Mouse (Mus musculus): ENCODE results near the gene Fancl. TPM values are rescaled to one million over a fixed set of nuclear protein-coding genes. Genes with fewer than 3 reads are reported as not detected.
A peak's percentile ranks its signal among the peaks of the same experiment; 100 is the strongest.

Gene Fancl
- polyA plus RNA-seq, 1 experiment from 2014 or later, result 29.9 TPM

GRCm38 (mm10) chr11:26454081-26454480 is 68.1 kb downstream of the Fancl start:
- 88% methylated on average over 4 of the region's 4 CpGs for WGBS
- no peak overlapping the region for H3K4me2 ChIP-seq (replicated peaks; ENCODE audit: low read depth, low read length)

DNA sequence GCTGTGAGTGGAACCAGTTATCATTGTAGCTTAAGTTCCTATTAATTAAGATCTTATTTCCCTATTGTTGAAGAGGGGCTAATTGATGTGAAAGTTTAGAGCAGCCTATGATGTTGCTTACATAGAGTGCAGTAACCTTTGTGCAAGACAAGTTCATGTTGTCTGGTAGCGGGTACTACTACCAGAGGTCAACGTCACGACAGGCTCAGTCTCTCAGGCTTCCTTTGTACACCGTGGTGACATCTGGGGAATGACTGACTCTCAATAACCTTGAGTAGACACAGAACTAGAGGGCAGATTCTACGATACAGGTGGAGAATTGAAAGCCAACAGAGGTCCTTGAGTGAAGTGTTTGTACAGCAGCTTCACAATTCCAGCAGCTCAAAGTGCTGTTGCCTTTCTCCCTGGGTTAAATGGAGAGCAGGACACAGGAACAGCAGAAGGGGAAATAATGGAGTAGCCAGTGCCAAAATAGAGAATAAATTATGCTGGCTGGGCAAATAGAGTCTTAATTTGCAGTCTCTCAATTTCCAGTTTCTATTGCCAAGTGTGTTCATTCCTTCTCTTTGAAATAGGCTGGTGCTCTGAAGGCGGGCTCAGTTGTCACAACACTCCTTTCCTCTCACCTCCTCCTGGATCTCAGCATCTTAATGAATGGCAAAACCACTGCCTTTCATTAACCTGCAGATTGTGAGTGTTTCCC is 91.3 kb downstream of the Fancl start:
- H3K4me1 ChIP-seq (ENCODE audit: insufficient read depth, low read length), result no peaks in the 10 kb centered on the region
- 87% methylated on average over 6 of the region's 6 CpGs for WGBS
- H3K4me2 ChIP-seq (replicated peaks; ENCODE audit: low read depth, low read length), result no peak overlapping the region
- H3K27me3 ChIP-seq (ENCODE audit: insufficient read depth, low read length), result no peaks in the 10 kb centered on the region
- no peak overlapping the region for H3K4me3 ChIP-seq (ENCODE audit: low read length)
- H3K36me3 ChIP-seq (ENCODE audit: insufficient read depth, low read length), result peaks cover 5% of the 10 kb centered on the region; the same call in 1 of the 2 replicates
- no peaks in the 10 kb centered on the region for H3K9me3 ChIP-seq (ENCODE audit: low read length)
- ATAC-seq (ENCODE audit: low FRiP score, low TSS enrichment), result no peak
- H3K9ac ChIP-seq (replicated peaks; ENCODE audit: low read length), result no peak overlapping the region
- H3K27ac ChIP-seq (ENCODE audit: low read length), result no peak overlapping the region

More at GRCm38 (mm10) chr11:26454081-26454480, 68.1 kb downstream of the Fancl start:
- H3K27me3 ChIP-seq (ENCODE audit: insufficient read depth, low read length), result no peaks in the 10 kb centered on the region
- H3K4me1 ChIP-seq (ENCODE audit: insufficient read depth, low read length), result no peaks in the 10 kb centered on the region
- H3K36me3 ChIP-seq (ENCODE audit: insufficient read depth, low read length), result no peaks in the 10 kb centered on the region
- no peak overlapping the region for H3K9ac ChIP-seq (replicated peaks; ENCODE audit: low read length)
- no peak for ATAC-seq (ENCODE audit: low FRiP score, low TSS enrichment)
- H3K9me3 ChIP-seq (ENCODE audit: low read length), result no peaks in the 10 kb centered on the region
- H3K4me3 ChIP-seq (ENCODE audit: low read length), result no peak overlapping the region
- no peak overlapping the region for H3K27ac ChIP-seq (ENCODE audit: low read length)

- WGBS, result 70% methylated on average over 3 of the region's 3 CpGs
- no peak for ATAC-seq (ENCODE audit: low FRiP score, low TSS enrichment)
- Histone ChIP-seq H3K27me3 (ENCODE audit: insufficient read depth, low read length) (no peaks in the 10 kb centered on the region), H3K4me3 (ENCODE audit: low read length) (no peak overlapping the region), H3K27ac (ENCODE audit: low read length) (no peak overlapping the region), H3K9me3 (ENCODE audit: low read length) (no peaks in the 10 kb centered on the region), H3K36me3 (ENCODE audit: insufficient read depth, low read length) (no peaks in the 10 kb centered on the region), H3K4me2 (replicated peaks; ENCODE audit: low read depth, low read length) (no peak overlapping the region), H3K9ac (replicated peaks; ENCODE audit: low read length) (no peak overlapping the region), H3K4me1 (ENCODE audit: insufficient read depth, low read length) (no peaks in the 10 kb centered on the region)
Observed at GRCm38 (mm10) chr11:26481691-26482242, 95.8 kb downstream of the Fancl start.

DNA sequence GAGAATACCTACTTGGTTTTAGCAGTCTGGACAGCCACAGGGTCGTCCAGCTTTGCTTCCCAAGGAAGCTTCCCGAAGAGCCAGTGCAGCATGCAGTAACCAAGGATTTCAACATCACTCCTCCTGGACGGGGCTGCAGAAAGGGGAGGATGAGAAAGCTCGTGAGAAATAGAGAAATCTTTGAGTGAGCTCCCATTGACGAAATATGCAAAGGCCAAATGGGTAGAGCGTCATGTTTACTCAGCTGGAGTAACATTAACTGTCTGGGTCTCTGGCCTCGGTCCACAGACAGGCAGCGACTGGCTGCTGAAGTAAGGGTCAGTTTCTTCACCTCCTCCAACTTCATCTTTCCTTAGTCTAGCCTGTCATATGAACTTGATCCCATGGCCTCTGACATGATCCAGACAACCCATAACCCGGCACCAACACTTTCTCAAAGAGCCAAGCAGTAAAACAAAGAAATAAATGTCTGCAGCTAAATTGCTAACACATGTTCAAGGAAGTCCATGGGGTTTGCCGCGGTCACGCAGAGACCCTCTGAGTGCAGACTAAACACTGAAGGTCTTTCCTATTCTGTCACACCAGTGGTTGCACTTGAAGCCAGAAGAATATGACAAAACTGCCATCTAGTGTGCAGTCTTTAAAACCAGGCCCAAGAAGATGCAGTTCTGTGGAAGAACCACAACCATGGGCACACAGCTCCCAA is 104.0 kb downstream of the Fancl start:
- WGBS, result 22% methylated on average over 12 of the region's 12 CpGs

GRCm38 (mm10) chr11:26495951-26496350 is 110.0 kb downstream of the Fancl start:
- no peak overlapping the region for H3K27ac ChIP-seq (ENCODE audit: low read length)
- no peak overlapping the region for H3K4me2 ChIP-seq (replicated peaks; ENCODE audit: low read depth, low read length)
- H3K9ac ChIP-seq (replicated peaks; ENCODE audit: low read length), result no peak overlapping the region
- no peak overlapping the region for H3K4me3 ChIP-seq (ENCODE audit: low read length)
- no peaks in the 10 kb centered on the region for H3K4me1 ChIP-seq (ENCODE audit: insufficient read depth, low read length)
- WGBS, result 88% methylated on average over 5 of the region's 5 CpGs
- H3K9me3 ChIP-seq (ENCODE audit: low read length), result no peaks in the 10 kb centered on the region
- H3K36me3 ChIP-seq (ENCODE audit: insufficient read depth, low read length), result no peaks in the 10 kb centered on the region
- H3K27me3 ChIP-seq (ENCODE audit: insufficient read depth, low read length), result no peaks in the 10 kb centered on the region
- ATAC-seq (ENCODE audit: low FRiP score, low TSS enrichment), result no peak

More for the DNA sequence above, 104.0 kb downstream of the Fancl start:
- ATAC-seq (ENCODE audit: low FRiP score, low TSS enrichment), result peak; percentile 97
- no peaks in the 10 kb centered on the region for H3K36me3 ChIP-seq (ENCODE audit: insufficient read depth, low read length)
- H3K9me3 ChIP-seq (ENCODE audit: low read length), result no peaks in the 10 kb centered on the region
- H3K4me2 ChIP-seq (replicated peaks; ENCODE audit: low read depth, low read length), result 0 out of 2 replicates have a peak overlapping the region, but pooled peaks have one; percentile 8
- H3K9ac ChIP-seq (replicated peaks; ENCODE audit: low read length), result no peak overlapping the region
- no peaks in the 10 kb centered on the region for H3K27me3 ChIP-seq (ENCODE audit: insufficient read depth, low read length)
- H3K4me3 ChIP-seq (ENCODE audit: low read length), result no peak overlapping the region
- H3K27ac ChIP-seq (ENCODE audit: low read length), result no peak overlapping the region
- no peaks in the 10 kb centered on the region for H3K4me1 ChIP-seq (ENCODE audit: insufficient read depth, low read length)

DNA sequence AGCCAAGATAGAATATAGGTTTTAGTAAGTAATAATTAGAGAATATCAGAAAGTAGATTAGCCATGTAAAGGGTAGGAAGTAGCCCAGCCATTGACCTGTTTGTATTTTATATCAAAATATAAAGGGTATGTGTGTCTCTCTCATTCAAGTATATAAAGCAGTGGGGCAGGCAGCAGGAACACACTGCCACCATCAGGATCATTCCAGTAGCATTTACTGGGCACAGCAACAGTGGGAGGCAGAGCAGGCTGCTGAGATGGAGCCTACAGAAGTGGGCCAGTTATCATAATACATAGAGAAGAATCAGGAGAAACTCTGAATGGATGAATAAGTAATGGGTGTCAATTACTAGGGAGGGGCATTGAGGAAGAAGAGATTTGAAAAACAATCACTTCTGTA is 127.7 kb downstream of the Fancl start:
- Histone ChIP-seq H3K27me3 (ENCODE audit: insufficient read depth, low read length) (no peaks in the 10 kb centered on the region), H3K4me3 (ENCODE audit: low read length) (no peak overlapping the region), H3K4me2 (replicated peaks; ENCODE audit: low read depth, low read length) (no peak overlapping the region), H3K9me3 (ENCODE audit: low read length) (no peaks in the 10 kb centered on the region), H3K9ac (replicated peaks; ENCODE audit: low read length) (no peak overlapping the region), H3K36me3 (ENCODE audit: insufficient read depth, low read length) (no peaks in the 10 kb centered on the region), H3K27ac (ENCODE audit: low read length) (no peak overlapping the region), H3K4me1 (ENCODE audit: insufficient read depth, low read length) (no peaks in the 10 kb centered on the region)
- no peak for ATAC-seq (ENCODE audit: low FRiP score, low TSS enrichment)

DNA sequence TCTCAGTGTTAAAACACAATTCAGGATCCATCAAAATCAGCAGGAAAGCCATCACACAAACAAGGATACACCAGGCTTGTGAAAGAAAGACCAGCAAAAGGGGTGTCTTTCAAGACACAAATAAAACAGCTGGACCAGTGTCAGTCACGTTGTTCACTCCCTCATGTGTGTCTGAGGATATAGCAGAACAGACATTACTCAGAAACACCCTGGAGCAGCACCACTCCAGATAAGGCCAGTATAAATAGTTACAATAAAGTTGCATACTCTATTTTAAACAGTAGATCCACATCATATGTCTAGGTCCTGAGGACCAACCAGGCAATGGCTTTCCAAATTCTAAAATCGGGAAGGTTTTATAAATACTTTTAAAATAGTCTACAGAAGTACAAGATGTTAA is 130.2 kb downstream of the Fancl start:
- Histone ChIP-seq H3K36me3 (ENCODE audit: insufficient read depth, low read length) (no peaks in the 10 kb centered on the region), H3K4me3 (ENCODE audit: low read length) (no peak overlapping the region), H3K9me3 (ENCODE audit: low read length) (no peaks in the 10 kb centered on the region), H3K4me2 (replicated peaks; ENCODE audit: low read depth, low read length) (no peak overlapping the region), H3K27ac (ENCODE audit: low read length) (no peak overlapping the region), H3K9ac (replicated peaks; ENCODE audit: low read length) (no peak overlapping the region), H3K27me3 (ENCODE audit: insufficient read depth, low read length) (no peaks in the 10 kb centered on the region), H3K4me1 (ENCODE audit: insufficient read depth, low read length) (no peaks in the 10 kb centered on the region)
- 79% methylated on average over 2 of the region's 2 CpGs for WGBS
- no peak for ATAC-seq (ENCODE audit: low FRiP score, low TSS enrichment)

DNA sequence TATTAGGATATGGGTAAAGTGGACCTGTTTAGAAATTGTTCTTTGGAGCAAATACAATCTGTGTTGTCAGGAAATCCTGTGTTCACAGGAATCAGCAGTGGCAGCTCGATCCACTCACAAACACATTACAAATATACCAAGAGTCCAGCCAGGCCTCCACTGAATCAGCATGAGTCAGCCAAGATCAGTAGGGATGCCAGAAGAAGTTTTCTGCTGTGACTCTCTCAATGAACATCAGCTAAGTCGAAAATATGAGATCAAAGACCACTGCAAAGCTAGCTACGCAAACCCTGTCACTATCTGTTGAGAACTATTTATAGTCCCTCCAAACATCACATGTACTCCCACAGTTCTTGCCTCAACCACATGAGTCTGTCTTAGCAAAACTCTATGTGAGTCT is 133.1 kb downstream of the Fancl start:
- ATAC-seq (ENCODE audit: low FRiP score, low TSS enrichment), result no peak
- H3K27ac ChIP-seq (ENCODE audit: low read length), result no peak overlapping the region
- 82% methylated on average over 3 of the region's 3 CpGs for WGBS

More for the DNA sequence above, 133.1 kb downstream of the Fancl start:
- Histone ChIP-seq H3K36me3 (ENCODE audit: insufficient read depth, low read length) (no peaks in the 10 kb centered on the region), H3K27me3 (ENCODE audit: insufficient read depth, low read length) (no peaks in the 10 kb centered on the region), H3K4me3 (ENCODE audit: low read length) (no peak overlapping the region), H3K4me1 (ENCODE audit: insufficient read depth, low read length) (no peaks in the 10 kb centered on the region), H3K4me2 (replicated peaks; ENCODE audit: low read depth, low read length) (no peak overlapping the region), H3K9me3 (ENCODE audit: low read length) (no peaks in the 10 kb centered on the region), H3K9ac (replicated peaks; ENCODE audit: low read length) (no peak overlapping the region)
